Mouse (Mus musculus) liver, embryonic 11.5 days (tissue): Measurements from ENCODE around the gene Cd6. TPM values are rescaled to one million over a fixed set of nuclear protein-coding genes. Genes with fewer than 3 reads are reported as not detected.

ENCODE experiments used
- ATAC-seq: fragments of 200-750 bp; cut with Nextera tagmentation; replicated peaks from 2 replicates; pipeline ENCODE4 v1.8.0; 2017; ENCODE audit warnings: moderate number of reproducible peaks, mild to moderate bottlenecking, moderate TSS enrichment, moderate library complexity; ENCODE audit not compliant: low FRiP score
- DNase-seq: peaks from one replicate; pipeline ENCODE4 v3.0.0-alpha.2; 2017; ENCODE audit warnings: low spot score
- H3K27ac ChIP-seq: fragments of 300-500 bp; sonication (generic); 2 replicates; pipeline ENCODE4 v1.5.1; 2014; ENCODE audit warnings: mild to moderate bottlenecking, low read depth, low read length, control low read depth
- H3K27me3 ChIP-seq: fragments of 300-500 bp; sonication (generic); replicated peaks from 2 replicates; pipeline ENCODE4 v1.6.1; 2014; ENCODE audit warnings: low read length, mixed read lengths; ENCODE audit not compliant: control insufficient read depth, insufficient read depth
- H3K36me3 ChIP-seq: fragments of 300-500 bp; sonication (generic); 2 replicates; pipeline ENCODE4 v1.6.1; 2014; ENCODE audit warnings: mild to moderate bottlenecking, low read length, moderate library complexity, mixed read lengths; ENCODE audit not compliant: control insufficient read depth, insufficient read depth
- H3K4me1 ChIP-seq: fragments of 300-500 bp; sonication (generic); replicated peaks from 2 replicates; pipeline ENCODE4 v1.6.1; 2014; ENCODE audit warnings: low read length, mixed read lengths; ENCODE audit not compliant: control insufficient read depth, insufficient read depth
- H3K4me2 ChIP-seq: fragments of 300-500 bp; sonication (generic); 2 replicates; pipeline ENCODE4 v1.6.1; 2014; ENCODE audit warnings: mild to moderate bottlenecking, control low read depth, moderate library complexity
- H3K4me3 ChIP-seq: fragments of 300-500 bp; sonication (generic); 2 replicates; pipeline ENCODE4 v1.5.1; 2014; ENCODE audit warnings: low read depth, low read length, control low read depth
- H3K9ac ChIP-seq: fragments of 300-500 bp; sonication (generic); 2 replicates; pipeline ENCODE4 v1.6.1; 2014; ENCODE audit warnings: low read depth, low read length, control low read depth
- H3K9me3 ChIP-seq: fragments of 300-500 bp; sonication (generic); 2 replicates; pipeline ENCODE4 v1.6.1; 2016; ENCODE audit warnings: low read length, inconsistent platforms, mixed read lengths; ENCODE audit not compliant: control insufficient read depth
- WGBS: fragments of 180-500 bp; shearing (Covaris S2); extraction: QIAGEN DNeasy Blood & Tissue Kit; methylation state at CpG from one replicate; pipeline ENCODE4 v1.1.7; 2014; 5-methylcytosine and 5-hydroxymethylcytosine counted together
- polyA plus RNA-seq: library from polyadenylated mRNA; unstranded; fragments of >200 nt; fragmentation: Nextera tagmentation; extraction: Ambion mirVana; gene quantifications from 2 replicates; pipeline ENCODE4 v1.2.1, GENCODE M21; 2014

The Cd6 gene
- polyA plus RNA-seq, 1 experiment from 2014 or later, result not detected

- H3K36me3 ChIP-seq, result no peaks in the 10 kb centered on the region
- H3K9me3 ChIP-seq, result no peaks in the 10 kb centered on the region
- 86% methylated on average over 5 of the region's 5 CpGs for WGBS
- H3K4me1 ChIP-seq, result no peaks in the 10 kb centered on the region
- no peak for DNase-seq
- no peak overlapping the region for H3K4me2 ChIP-seq
- ATAC-seq, result no peak
- H3K4me3 ChIP-seq, result no peak overlapping the region
- no peak overlapping the region for H3K9ac ChIP-seq
- no peaks in the 10 kb centered on the region for H3K27me3 ChIP-seq
- no peak overlapping the region for H3K27ac ChIP-seq
Measured at GRCm38 (mm10) chr19:10828321-10828720, 1.5 kb downstream of the Cd6 start.

DNA sequence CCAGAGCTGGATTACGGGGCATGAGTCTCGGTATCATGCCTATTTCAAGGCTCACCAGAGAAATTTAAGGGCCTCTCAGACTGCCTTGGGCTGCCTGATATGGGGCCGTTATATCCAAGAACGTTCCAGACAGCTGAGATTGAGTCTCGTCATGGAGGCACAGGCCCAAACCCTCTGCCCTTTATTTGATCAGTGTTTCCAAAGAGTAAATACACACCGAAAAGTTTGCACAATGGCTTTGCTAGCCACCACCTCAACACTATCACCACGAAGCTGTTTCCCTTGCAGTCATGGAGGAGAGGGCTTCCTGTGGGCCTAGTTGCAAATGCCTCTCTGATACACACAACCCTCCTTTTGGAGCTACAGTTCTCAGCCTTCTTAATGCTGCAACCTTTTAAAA, 5.8 kb downstream of the Cd6 start:
- Histone ChIP-seq H3K36me3 (no peaks in the 10 kb centered on the region), H3K9me3 (no peaks in the 10 kb centered on the region), H3K9ac (no peak overlapping the region), H3K4me1 (no peaks in the 10 kb centered on the region), H3K4me3 (no peak overlapping the region), H3K4me2 (no peak overlapping the region), H3K27me3 (no peaks in the 10 kb centered on the region), H3K27ac (no peak overlapping the region)
- DNase-seq (no peak), ATAC-seq (no peak)
- WGBS, result 72% methylated on average over 7 of the region's 7 CpGs

- ATAC-seq (no peak), DNase-seq (no peak)
- 86% methylated on average over 4 of the region's 4 CpGs for WGBS
- H3K9ac ChIP-seq, result no peak overlapping the region
- no peaks in the 10 kb centered on the region for H3K4me1 ChIP-seq
- H3K9me3 ChIP-seq, result no peaks in the 10 kb centered on the region
- H3K4me3 ChIP-seq, result no peak overlapping the region
- H3K4me2 ChIP-seq, result no peak overlapping the region
- H3K27ac ChIP-seq, result no peak overlapping the region
- H3K27me3 ChIP-seq, result no peaks in the 10 kb centered on the region
- no peaks in the 10 kb centered on the region for H3K36me3 ChIP-seq
Measured at GRCm38 (mm10) chr19:10822534-10822933, 7.3 kb downstream of the Cd6 start.

DNA sequence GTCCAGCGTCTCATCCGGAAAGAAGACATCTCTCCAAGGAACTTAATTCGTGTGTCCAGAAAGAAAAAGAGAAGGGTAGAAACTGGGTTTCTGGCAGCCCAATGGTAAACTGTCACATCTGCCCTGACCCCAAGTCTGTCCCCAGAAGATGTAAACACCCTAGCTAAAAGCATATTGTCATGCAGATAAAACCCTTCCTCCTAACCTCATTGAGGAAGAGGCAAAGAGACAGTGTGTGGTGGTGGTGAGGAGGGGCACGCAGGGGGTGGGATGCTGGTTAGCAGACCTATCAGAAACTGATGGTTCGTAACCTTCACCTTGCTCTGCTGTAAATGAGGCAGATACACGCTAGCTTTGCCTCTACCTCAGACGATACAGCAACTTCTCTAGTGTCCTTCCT, 8.5 kb downstream of the Cd6 start:
- Histone ChIP-seq H3K9ac (no peak overlapping the region), H3K4me3 (no peak overlapping the region), H3K27ac (no peak overlapping the region), H3K4me2 (no peak overlapping the region), H3K4me1 (no peaks in the 10 kb centered on the region), H3K9me3 (no peaks in the 10 kb centered on the region), H3K36me3 (no peaks in the 10 kb centered on the region), H3K27me3 (no peaks in the 10 kb centered on the region)
- 75% methylated on average over 7 of the region's 7 CpGs for WGBS
- ATAC-seq, result no peak
- no peak for DNase-seq

GRCm38 (mm10) chr19:10818217-10818946, 11.5 kb downstream of the Cd6 start:
- Histone ChIP-seq H3K27ac (no peak overlapping the region), H3K4me2 (peak overlapping the region; percentile 48), H3K4me1 (no peaks in the 10 kb centered on the region), H3K27me3 (no peaks in the 10 kb centered on the region), H3K9ac (peak overlapping the region; percentile 9; the same call in 1 of the 2 replicates), H3K9me3 (no peaks in the 10 kb centered on the region), H3K36me3 (no peaks in the 10 kb centered on the region), H3K4me3 (no peak overlapping the region)
- no peak for DNase-seq
- no peak for ATAC-seq
- 43% methylated on average over 17 of the region's 17 CpGs for WGBS

DNA sequence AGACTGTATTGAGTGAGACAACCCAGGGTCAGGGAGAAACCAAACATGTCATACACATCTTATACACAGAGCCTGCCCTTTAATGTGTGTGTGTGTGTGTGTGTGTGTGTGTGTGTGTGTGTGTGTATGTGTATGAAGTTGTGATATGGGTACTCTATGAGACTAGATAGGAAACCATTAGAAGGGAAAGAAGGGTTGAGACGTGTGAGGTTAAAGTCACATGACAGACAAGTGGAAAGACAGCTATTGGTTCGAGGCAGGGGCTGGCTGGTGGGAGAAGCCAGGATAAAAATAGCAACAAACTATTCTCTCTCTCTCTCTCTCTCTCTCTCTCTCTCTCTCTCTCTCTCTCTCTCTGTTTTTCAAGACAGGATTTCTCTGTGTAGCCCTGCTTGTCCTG, 13.4 kb downstream of the Cd6 start:
- no peaks in the 10 kb centered on the region for H3K4me1 ChIP-seq
- no peak for ATAC-seq
- no peak overlapping the region for H3K9ac ChIP-seq
- no peak for DNase-seq
- WGBS, result 47% methylated on average over 2 of the region's 2 CpGs
- H3K4me3 ChIP-seq, result no peak overlapping the region
- H3K4me2 ChIP-seq, result no peak overlapping the region
- H3K36me3 ChIP-seq, result no peaks in the 10 kb centered on the region
- no peaks in the 10 kb centered on the region for H3K9me3 ChIP-seq
- H3K27me3 ChIP-seq, result no peaks in the 10 kb centered on the region
- H3K27ac ChIP-seq, result no peak overlapping the region

GRCm38 (mm10) chr19:10815871-10816270, 14.0 kb downstream of the Cd6 start:
- no peak overlapping the region for H3K4me2 ChIP-seq
- no peaks in the 10 kb centered on the region for H3K36me3 ChIP-seq
- DNase-seq (no peak), ATAC-seq (no peak)
- H3K4me3 ChIP-seq, result no peak overlapping the region
- no peaks in the 10 kb centered on the region for H3K4me1 ChIP-seq
- H3K9ac ChIP-seq, result no peak overlapping the region
- H3K9me3 ChIP-seq, result no peaks in the 10 kb centered on the region
- H3K27me3 ChIP-seq, result no peaks in the 10 kb centered on the region
- H3K27ac ChIP-seq, result no peak overlapping the region
- 77% methylated on average over 6 of the region's 6 CpGs for WGBS

DNA sequence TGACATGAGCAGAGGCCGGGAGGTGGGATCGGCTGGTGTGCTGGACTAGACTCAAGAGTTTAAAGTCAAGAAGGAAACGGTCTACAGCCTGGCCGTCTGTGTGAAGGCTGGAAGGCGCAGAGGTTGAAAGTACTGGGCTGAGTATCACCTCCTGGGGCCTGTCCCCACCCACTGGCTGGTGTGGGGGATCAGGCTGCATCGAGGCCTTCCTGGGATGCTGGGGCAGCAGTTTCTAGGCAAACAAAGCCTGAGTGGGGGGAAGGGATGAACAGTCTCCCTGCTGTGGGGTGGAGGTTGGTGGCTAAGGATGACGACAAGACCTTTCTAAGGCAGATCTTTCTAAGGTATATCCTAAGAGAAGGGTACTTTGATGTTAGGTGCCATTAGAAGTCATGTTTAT, 16.0 kb downstream of the Cd6 start:
- WGBS, result 75% methylated on average over 7 of the region's 7 CpGs
- H3K4me1 ChIP-seq, result no peaks in the 10 kb centered on the region
- no peak overlapping the region for H3K9ac ChIP-seq
- no peak overlapping the region for H3K27ac ChIP-seq
- no peak overlapping the region for H3K4me2 ChIP-seq
- DNase-seq, result no peak
- no peaks in the 10 kb centered on the region for H3K27me3 ChIP-seq
- H3K36me3 ChIP-seq, result no peaks in the 10 kb centered on the region
- ATAC-seq, result no peak
- no peaks in the 10 kb centered on the region for H3K9me3 ChIP-seq
- no peak overlapping the region for H3K4me3 ChIP-seq

DNA sequence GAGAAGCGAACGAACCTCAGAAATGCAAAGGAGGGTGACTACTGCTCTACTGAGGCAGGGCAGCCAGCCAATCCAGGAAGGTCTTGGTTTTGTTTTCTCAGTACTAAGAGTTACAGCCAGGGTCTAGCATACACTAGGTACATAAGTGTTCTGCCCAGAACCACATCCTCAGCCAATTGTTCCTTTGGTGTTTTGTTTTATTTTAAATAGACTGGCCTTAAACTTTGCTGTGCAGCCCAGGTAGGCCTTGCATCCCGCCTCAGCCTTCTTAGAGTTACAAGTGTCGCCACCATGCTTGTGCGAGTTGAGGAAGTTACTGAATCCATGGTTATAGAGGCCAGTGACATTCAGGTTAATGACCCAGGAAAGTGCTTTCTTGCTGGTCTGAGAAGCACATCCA, 16.8 kb downstream of the Cd6 start:
- Histone ChIP-seq H3K4me1 (no peaks in the 10 kb centered on the region), H3K9me3 (no peaks in the 10 kb centered on the region), H3K4me3 (no peak overlapping the region), H3K36me3 (no peaks in the 10 kb centered on the region), H3K4me2 (no peak overlapping the region), H3K9ac (no peak overlapping the region), H3K27me3 (no peaks in the 10 kb centered on the region), H3K27ac (no peak overlapping the region)
- no peak for ATAC-seq
- DNase-seq, result no peak
- 89% methylated on average over 5 of the region's 5 CpGs for WGBS
